Mouse (Mus musculus): ENCODE data around the gene Wdr48. TPM values are rescaled to one million over a fixed set of nuclear protein-coding genes. Genes with fewer than 3 reads are reported as not detected.

The Wdr48 gene
- total and polyA plus RNA-seq, 3 experiments: 26.9 to 32.3 (median 32.0) TPM

DNA sequence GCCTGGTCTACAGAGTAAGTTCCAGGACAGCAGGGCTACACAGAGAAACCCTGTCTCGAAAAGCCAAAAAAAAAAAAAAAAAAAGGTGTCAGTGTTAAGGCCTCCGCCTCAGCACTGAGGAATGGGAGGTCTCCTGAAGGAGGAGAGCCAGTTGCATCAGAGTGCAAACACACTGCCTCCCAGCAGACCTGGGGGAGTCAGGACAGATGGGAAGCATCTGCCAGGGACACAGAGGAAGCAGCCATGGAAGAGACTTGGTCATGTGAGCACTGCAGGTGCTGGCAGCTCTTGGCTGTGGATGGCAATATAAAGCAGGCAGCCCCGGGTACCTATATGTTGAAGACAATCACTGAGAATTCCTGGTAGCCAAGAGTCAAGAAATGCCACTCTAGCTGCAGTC, 15.3 kb downstream of the Wdr48 start:
- Histone ChIP-seq H3K27me3 (replicated peaks) (no peaks in the 10 kb centered on the region), H3K27ac (ENCODE audit: insufficient read depth, low read depth) (no peak overlapping the region), H3K4me3 (replicated peaks in 1 of 3; ENCODE audit: low read depth in 2 of 3, low read length in 2 of 3, poor library complexity in 1 of 3) (no peak overlapping the region), H3K36me3 (replicated peaks in 1 of 2; ENCODE audit: control insufficient read depth in 1 of 2, insufficient read depth in 1 of 2, low read length in 1 of 2) (peaks cover 88 to 98% of the 10 kb centered on the region in 2 experiments), H3K4me2 (ENCODE audit: insufficient read depth, low read depth, poor library complexity, severe bottlenecking) (no peak overlapping the region), H3K9ac (ENCODE audit: insufficient read depth, low read depth) (no peak overlapping the region), H3K9me3 (replicated peaks; ENCODE audit: low read length) (no peaks in the 10 kb centered on the region), H3K4me1 (ENCODE audit: control insufficient read depth in 1 of 2, insufficient read depth in 2 of 2) (no peaks in the 10 kb centered on the region), H3K79me2 (replicated peaks; ENCODE audit: control insufficient read depth, extremely low read depth, insufficient read depth, poor library complexity, severe bottlenecking) (no peaks in the 10 kb centered on the region)
- TF ChIP-seq NRF1 (IDR thresholded peaks at IDR 0.05; ENCODE audit: low read depth, low read length) (no peak), MAZ (IDR thresholded peaks at IDR 0.05; ENCODE audit: low read depth, low read length) (no peak), BHLHE40 (IDR thresholded peaks at IDR 0.05; ENCODE audit: low read depth, low read length) (no peak), SIN3A (IDR thresholded peaks at IDR 0.05; ENCODE audit: low read length) (no peak), USF2 (conservative IDR thresholded peaks at IDR 0.05; ENCODE audit: low read depth, low read length) (no peak), E2F4 (IDR thresholded peaks at IDR 0.05; ENCODE audit: insufficient replicate concordance, low read depth, low read length) (no peak), TCF12 (IDR thresholded peaks at IDR 0.05; ENCODE audit: low read depth, low read length) (no peak), ELF1 (IDR thresholded peaks at IDR 0.05; ENCODE audit: low read depth, low read length) (no peak), UBTF (IDR thresholded peaks at IDR 0.05; ENCODE audit: low read depth, low read length) (no peak), RCOR1 (conservative IDR thresholded peaks at IDR 0.05; ENCODE audit: low read depth, low read length) (no peak), CHD2 (IDR thresholded peaks at IDR 0.05; ENCODE audit: low read length) (no peak), JUND (conservative IDR thresholded peaks at IDR 0.05; ENCODE audit: low read depth, low read length) (no peak), RAD21 (IDR thresholded peaks at IDR 0.05; ENCODE audit: low read depth, low read length) (no peak), ZKSCAN1 (IDR thresholded peaks at IDR 0.05; ENCODE audit: borderline replicate concordance, low read depth, low read length) (no peak), TBP (conservative IDR thresholded peaks at IDR 0.05; ENCODE audit: low read depth, low read length) (no peak), JUN (IDR thresholded peaks at IDR 0.05; ENCODE audit: insufficient read depth, low read depth, low read length) (no peak), POLR2AphosphoS2 (IDR thresholded peaks at IDR 0.05; ENCODE audit: low read depth, low read length) (no peak), ZNF384 (IDR thresholded peaks at IDR 0.05; ENCODE audit: low read depth, low read length) (no peak), MAFK (IDR thresholded peaks at IDR 0.05; ENCODE audit: insufficient replicate concordance, low read length) (no peak), KAT2A (IDR thresholded peaks at IDR 0.05; ENCODE audit: insufficient replicate concordance, low read length) (no peak)
- no peak for DNase-seq (ENCODE audit: extremely low read depth)
- in situ Hi-C loops (cut with MboI; ENCODE audit: low pct_ligation_motif_present, low pct_unique_long_range_greater_than_20kb, low sequenced_read_pairs): no loop called here
- dilution Hi-C loops (cut with MboI; ENCODE audit: extremely low pct_ligation_motif_present, extremely low pct_unique_long_range_greater_than_20kb, low sequenced_read_pairs): no loop called here

DNA sequence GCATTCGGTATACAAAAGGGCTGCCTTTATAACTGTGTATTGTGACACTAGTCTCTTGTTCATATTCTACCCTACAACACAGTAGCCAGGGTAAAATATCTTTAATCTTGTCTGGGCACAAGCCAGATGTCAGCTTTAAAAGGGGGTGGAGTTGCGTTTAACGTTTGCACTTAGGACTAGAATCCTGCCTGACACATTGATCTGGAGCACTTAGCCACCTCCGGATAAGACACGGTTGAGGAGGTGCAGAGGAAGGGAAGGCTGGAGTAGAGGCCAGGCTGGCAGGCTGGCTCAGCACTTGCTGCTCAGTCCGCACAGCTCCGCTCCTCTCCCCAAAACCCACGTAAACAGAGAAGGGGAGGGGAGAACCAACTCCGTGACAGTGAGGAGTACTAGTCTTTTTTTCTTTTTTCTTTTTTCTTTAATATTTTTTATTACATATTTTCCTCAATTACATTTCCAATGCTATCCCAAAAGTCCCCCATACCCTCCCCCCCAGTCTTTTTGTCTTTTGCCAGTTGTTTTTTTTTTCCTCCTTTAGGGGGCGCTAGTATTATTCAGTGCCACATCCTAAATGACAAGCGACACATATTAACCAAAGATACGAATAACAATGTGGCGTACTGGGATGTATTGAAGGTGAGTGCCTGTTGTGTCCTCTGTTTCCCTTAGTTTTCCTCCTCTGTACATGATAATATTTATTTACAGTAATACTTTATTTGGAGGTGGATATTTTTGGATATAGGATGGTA, 18.6 kb downstream of the Wdr48 start:
- Histone ChIP-seq H3K79me2 (replicated peaks; ENCODE audit: control insufficient read depth, extremely low read depth, insufficient read depth, poor library complexity, severe bottlenecking) (no peaks in the 10 kb centered on the region), H3K9me3 (replicated peaks; ENCODE audit: low read length) (no peaks in the 10 kb centered on the region), H3K9ac (ENCODE audit: insufficient read depth, low read depth) (no peak overlapping the region), H3K27me3 (replicated peaks) (no peaks in the 10 kb centered on the region), H3K27ac (ENCODE audit: insufficient read depth, low read depth) (no peak overlapping the region), H3K36me3 (replicated peaks in 1 of 2; ENCODE audit: control insufficient read depth in 1 of 2, insufficient read depth in 1 of 2, low read length in 1 of 2) (peaks cover 81 to 96% of the 10 kb centered on the region in 2 experiments), H3K4me3 (replicated peaks in 1 of 3; ENCODE audit: low read depth in 2 of 3, low read length in 2 of 3, poor library complexity in 1 of 3) (no peak overlapping the region), H3K4me2 (ENCODE audit: insufficient read depth, low read depth, poor library complexity, severe bottlenecking) (no peak overlapping the region), H3K4me1 (ENCODE audit: control insufficient read depth in 1 of 2, insufficient read depth in 2 of 2) (no peaks in the 10 kb centered on the region)
- TF ChIP-seq POLR2A (IDR thresholded peaks at IDR 0.05; ENCODE audit: low read depth, low read length): no peak
- peak in 1 of 2 experiments; percentile 61; a peak in 2 of 4 replicates for TF ChIP-seq CTCF (conservative IDR thresholded peaks at IDR 0.05 in 1 of 2, IDR thresholded peaks at IDR 0.05 in 1 of 2; ENCODE audit: low read depth in 2 of 2, low read length in 2 of 2)
- no peak for TF ChIP-seq TBP (conservative IDR thresholded peaks at IDR 0.05; ENCODE audit: low read depth, low read length)
- no peak for TF ChIP-seq MYC (IDR thresholded peaks at IDR 0.05; ENCODE audit: low read depth, low read length)
- peak; percentile 43 for TF ChIP-seq RAD21 (IDR thresholded peaks at IDR 0.05; ENCODE audit: low read depth, low read length)
- TF ChIP-seq GABPA (IDR thresholded peaks at IDR 0.05; ENCODE audit: insufficient replicate concordance, low read depth, low read length): no peak
- TF ChIP-seq SMC3 (IDR thresholded peaks at IDR 0.05; ENCODE audit: low read depth, low read length): peak; percentile 24; the same call in 1 of the 2 replicates
- TF ChIP-seq PAX5 (IDR thresholded peaks at IDR 0.05; ENCODE audit: low read length): no peak
- DNase-seq (ENCODE audit: extremely low read depth): no peak
- dilution Hi-C loops (cut with MboI; ENCODE audit: extremely low pct_ligation_motif_present, extremely low pct_unique_long_range_greater_than_20kb, low sequenced_read_pairs) (no loop called here), in situ Hi-C loops (cut with MboI; ENCODE audit: low pct_ligation_motif_present, low pct_unique_long_range_greater_than_20kb, low sequenced_read_pairs) (no loop called here)

Measured in CH12.LX (cell line).